Mouse (Mus musculus): Measurements from ENCODE around the gene Atg16l2. TPM values are rescaled to one million over a fixed set of nuclear protein-coding genes. Genes with fewer than 3 reads are reported as not detected.

Atg16l2 gene
- 1.4 and 5.9 TPM in 2 replicates for total RNA-seq (2015; ENCODE audit: low replicate concordance)
- total RNA-seq (2017; ENCODE audit: low replicate concordance): 0.64 and 8.4 TPM in 2 replicates

DNA sequence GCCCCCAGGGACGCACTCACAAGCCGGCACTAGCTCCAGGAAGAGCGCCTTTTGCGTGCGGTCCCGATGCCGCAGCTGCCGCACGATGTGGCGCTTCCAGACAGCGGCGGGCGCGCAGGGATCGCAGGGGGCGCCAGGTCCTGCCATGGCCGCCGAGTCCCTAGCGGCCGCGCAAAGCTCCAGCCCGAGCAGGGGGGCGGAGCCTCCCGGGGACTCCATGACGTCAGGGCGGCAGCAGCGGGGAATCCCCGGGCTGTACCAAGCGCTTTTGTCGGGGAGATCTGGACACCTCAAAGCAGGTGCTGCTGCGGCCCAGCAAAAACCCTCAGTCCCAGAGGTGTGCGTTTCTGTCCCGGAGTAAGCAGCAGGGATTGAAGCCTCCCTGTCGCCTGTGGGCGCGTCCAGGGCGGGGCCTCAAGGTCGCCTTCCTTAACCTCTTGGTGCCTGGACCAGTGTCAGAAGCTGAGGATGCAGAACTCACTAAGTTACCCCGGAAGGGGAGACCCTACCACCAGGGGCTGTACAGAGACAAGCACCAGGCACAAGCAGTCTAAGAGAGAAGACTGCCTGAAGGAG, at the start of gene Atg16l2:
TSS of gene Atg16l2 (minus strand) at position 371 of the 576 bp plus-strand sequence.
- peak; percentile 90 for ATAC-seq (replicated peaks; ENCODE audit: low FRiP score, poor library complexity, severe bottlenecking)

- ATAC-seq (replicated peaks; ENCODE audit: low FRiP score, poor library complexity, severe bottlenecking): no peak
Measured at GRCm38 (mm10) chr7:101349861-101350260, 47.8 kb upstream of the Atg16l2 start.

GRCm38 (mm10) chr7:101348312-101348711, 46.3 kb upstream of the Atg16l2 start:
- no peak for ATAC-seq (replicated peaks; ENCODE audit: low FRiP score, poor library complexity, severe bottlenecking)

DNA sequence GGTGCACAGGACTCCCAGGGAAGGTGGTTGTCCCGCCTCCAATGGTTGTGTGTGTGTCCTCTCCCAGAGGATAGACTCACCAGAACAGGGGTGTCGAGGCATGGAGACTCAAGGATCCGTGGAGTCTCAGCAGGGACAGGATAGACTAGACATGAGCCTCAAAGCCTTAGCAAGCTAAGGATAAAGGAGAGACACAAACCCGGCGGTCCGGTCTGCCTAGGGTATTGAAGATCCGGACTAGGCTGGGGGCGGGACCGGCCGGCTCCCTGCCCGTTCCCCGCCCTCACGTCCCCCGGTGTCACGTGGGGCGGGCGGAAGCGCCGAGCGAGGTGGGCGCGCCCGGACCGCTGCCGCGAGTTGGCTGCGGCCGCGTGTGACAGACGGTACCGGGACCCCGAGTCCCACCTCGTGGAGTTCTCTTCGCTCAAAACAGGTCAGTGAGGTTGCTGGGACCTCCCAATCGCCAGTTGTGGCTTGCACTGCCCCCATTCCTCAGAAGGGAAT, 45.8 kb upstream of the Atg16l2 start, which contains the start of gene Arap1:
TSS of gene Arap1 (plus strand) at position 301 of the 504 bp plus-strand sequence.
- ATAC-seq (replicated peaks; ENCODE audit: low FRiP score, poor library complexity, severe bottlenecking): peak; percentile 80

- no peak for ATAC-seq (replicated peaks; ENCODE audit: low FRiP score, poor library complexity, severe bottlenecking)
Measured at GRCm38 (mm10) chr7:101346991-101347390, 44.9 kb upstream of the Atg16l2 start.

DNA sequence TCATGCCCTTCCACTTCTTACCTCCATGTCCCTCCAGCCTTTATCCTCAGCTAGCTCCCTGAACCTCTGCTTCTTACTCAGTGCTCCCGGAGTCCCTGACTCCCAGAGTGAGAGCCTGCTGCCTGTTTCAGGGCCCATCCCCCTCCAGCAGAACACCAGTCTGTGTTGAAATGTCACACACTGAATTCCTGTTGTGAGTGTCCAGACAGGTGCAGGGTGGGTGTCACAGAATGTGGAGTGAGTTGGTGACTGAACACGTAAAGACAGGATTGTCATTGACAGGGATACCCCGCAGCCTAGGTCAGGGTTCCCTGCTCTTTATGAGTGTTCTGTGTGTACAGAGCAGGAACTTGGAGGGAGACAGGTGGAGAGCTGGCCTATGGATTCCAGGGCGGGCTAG, 42.8 kb upstream of the Atg16l2 start:
- ATAC-seq (replicated peaks; ENCODE audit: low FRiP score, poor library complexity, severe bottlenecking): no peak

DNA sequence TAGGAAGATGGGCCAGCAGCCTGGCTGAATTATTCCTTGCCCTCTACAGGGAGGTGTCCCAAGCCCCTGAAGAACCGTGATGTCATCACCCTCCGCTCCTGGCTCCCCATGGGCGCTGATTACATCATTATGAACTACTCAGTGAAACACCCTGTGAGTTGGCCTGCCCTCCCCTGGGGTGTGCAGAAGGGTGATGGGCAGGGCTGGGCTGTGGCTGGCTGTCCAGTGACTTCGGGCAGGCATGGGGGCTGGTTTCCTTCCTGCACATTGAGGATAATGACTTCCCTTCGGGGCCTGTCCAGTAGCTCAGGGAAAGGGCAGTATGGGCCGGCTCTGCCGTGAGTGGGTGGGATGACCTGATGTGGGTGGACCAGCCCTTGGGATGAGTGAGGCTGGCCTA, 41.1 kb upstream of the Atg16l2 start:
- no peak for ATAC-seq (replicated peaks; ENCODE audit: low FRiP score, poor library complexity, severe bottlenecking)

GRCm38 (mm10) chr7:101341405-101341804, 39.4 kb upstream of the Atg16l2 start:
- no peak for ATAC-seq (replicated peaks; ENCODE audit: low FRiP score, poor library complexity, severe bottlenecking)

GRCm38 (mm10) chr7:101337401-101337800, 35.4 kb upstream of the Atg16l2 start:
- no peak for ATAC-seq (replicated peaks; ENCODE audit: low FRiP score, poor library complexity, severe bottlenecking)

DNA sequence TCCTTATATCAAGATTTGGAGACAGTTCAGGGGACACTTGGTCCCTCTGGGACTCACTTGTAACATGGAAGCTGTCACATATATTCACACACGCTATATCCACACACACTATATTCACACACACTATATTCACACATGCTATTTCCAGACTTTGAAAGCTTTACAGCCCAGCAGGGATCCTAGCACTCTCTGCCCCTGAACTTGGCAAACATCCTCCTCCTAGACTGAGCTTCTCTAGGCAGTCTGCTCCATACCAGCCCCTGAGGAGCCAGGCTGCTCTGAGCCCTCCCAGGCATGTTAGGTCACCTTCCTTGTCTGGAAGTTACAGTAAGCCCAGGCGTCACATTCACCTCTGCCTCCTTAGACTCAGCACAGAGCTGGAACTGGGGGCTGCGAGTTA, 34.6 kb upstream of the Atg16l2 start:
- ATAC-seq (replicated peaks; ENCODE audit: low FRiP score, poor library complexity, severe bottlenecking): no peak

DNA sequence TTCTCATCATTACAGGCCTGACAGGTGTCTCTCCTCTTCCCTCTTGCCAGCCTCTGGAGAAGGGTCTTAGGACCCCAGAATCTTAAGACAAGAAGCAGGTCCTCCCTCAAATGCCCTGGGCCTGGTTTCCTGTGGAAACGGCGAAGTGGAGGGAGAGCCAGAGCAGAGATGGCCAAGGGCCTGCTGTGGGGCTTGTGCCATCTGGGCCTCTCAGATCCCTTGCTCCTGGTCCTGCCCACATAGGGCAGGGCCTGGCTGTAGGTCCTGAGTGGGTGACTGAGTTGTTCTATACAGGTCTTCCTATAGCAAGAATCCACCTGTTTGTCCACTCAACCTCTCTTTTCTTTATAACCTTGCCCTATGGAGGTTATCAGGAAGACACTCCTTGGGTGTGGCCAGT, 33.2 kb upstream of the Atg16l2 start:
- ATAC-seq (replicated peaks; ENCODE audit: low FRiP score, poor library complexity, severe bottlenecking): peak; percentile 44

GRCm38 (mm10) chr7:101332045-101332831, 30.2 kb upstream of the Atg16l2 start:
- ATAC-seq (replicated peaks; ENCODE audit: low FRiP score, poor library complexity, severe bottlenecking): no peak

- no peak for ATAC-seq (replicated peaks; ENCODE audit: low FRiP score, poor library complexity, severe bottlenecking)
Measured at GRCm38 (mm10) chr7:101330841-101331173, 28.8 kb upstream of the Atg16l2 start.

- ATAC-seq (replicated peaks; ENCODE audit: low FRiP score, poor library complexity, severe bottlenecking): no peak
Measured at GRCm38 (mm10) chr7:101330074-101330840, 28.2 kb upstream of the Atg16l2 start.

GRCm38 (mm10) chr7:101329606-101330005, 27.6 kb upstream of the Atg16l2 start:
- no peak for ATAC-seq (replicated peaks; ENCODE audit: low FRiP score, poor library complexity, severe bottlenecking)

DNA sequence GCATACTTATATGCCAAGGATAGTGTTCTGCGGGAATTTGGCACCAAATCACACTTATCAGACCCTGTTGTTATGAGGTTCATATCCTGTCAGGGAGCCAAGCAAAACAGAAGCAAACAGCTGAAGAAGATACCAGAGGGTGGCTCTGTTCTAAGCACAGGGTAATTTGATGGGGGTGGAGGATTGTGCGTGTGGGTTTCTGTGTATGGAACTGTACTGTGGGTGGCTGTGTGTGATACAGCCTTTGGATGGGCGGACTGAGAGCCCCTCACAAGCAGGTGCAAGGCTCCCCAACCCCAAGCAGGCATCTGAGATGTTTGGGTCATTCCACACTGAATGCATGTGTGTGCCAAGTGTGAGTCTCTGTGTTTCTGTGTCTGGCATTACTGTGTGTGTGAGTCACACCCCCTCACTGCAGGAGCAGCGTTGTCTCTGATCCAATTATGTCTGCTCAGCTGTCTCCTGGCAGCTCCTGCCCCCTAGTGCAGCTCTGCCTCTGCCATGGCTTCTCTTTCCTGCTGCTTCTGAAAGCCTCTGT, 26.6 kb upstream of the Atg16l2 start:
- ATAC-seq (replicated peaks; ENCODE audit: low FRiP score, poor library complexity, severe bottlenecking): no peak

- no peak for ATAC-seq (replicated peaks; ENCODE audit: low FRiP score, poor library complexity, severe bottlenecking)
Measured at GRCm38 (mm10) chr7:101327786-101328185, 25.7 kb upstream of the Atg16l2 start.

DNA sequence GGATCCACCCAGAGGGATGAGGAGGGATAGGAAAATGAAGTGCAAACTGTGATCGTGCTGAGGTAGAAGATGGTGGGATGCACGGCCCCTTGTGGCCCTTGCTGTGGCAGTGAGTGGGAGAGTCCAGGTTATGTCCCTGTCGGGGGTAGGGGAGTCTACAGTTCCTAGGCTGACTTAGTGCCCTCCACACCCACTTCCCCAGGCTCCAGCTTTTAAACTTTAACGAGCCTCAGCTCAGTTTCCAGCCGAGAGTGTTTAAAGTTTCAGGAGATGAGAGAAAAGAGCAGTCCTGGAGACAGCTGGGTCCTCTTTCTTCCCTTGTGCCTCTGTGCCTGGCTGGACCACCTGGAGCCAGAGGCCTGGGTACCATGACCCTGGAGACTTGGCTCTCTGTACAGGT, 25.2 kb upstream of the Atg16l2 start:
- no peak for ATAC-seq (replicated peaks; ENCODE audit: low FRiP score, poor library complexity, severe bottlenecking)

DNA sequence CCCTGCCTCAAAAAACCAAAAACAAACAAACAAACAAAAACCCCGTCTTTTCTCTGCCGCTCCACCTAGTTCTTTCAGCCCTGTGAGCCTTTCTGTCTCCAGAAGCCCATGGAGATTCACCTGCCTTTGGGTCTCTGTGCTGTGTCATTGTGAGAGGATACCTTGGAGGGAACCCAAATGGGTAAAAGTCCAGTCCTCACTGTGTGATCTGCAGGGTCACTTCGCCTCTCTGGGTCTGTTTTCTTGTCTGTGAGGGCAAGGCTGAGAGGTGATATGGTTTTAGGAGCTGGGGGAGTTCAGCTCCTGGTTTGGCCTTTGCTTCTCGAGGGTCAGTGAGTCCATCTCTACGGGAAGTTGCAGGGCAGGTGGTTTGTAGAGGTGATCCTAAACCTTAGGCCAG, 24.0 kb upstream of the Atg16l2 start:
- no peak for ATAC-seq (replicated peaks; ENCODE audit: low FRiP score, poor library complexity, severe bottlenecking)

Data from erythroid progenitor cell, adult 5-6 weeks (primary cell).